Mouse (Mus musculus) forebrain, embryonic 13.5 days (tissue): ENCODE results near the gene Foxn3. TPM values are rescaled to one million over a fixed set of nuclear protein-coding genes. Genes with fewer than 3 reads are reported as not detected.

Source experiments
- ATAC-seq: fragments of 200-750 bp; cut with Nextera tagmentation; 2 replicates; pipeline ENCODE4 v1.8.0; 2017
- H3K27ac ChIP-seq: fragments of 300-500 bp; sonication (generic); 2 replicates; pipeline ENCODE4 v1.5.1; 2015; ENCODE audit warnings: inconsistent platforms, mild to moderate bottlenecking, moderate library complexity
- H3K27me3 ChIP-seq: fragments of 300-500 bp; sonication (generic); 2 replicates; pipeline ENCODE4 v1.6.1; 2015; ENCODE audit warnings: mild to moderate bottlenecking, inconsistent platforms
- H3K36me3 ChIP-seq: fragments of 300-500 bp; sonication (generic); 2 replicates; pipeline ENCODE4 v1.6.1; 2015; ENCODE audit warnings: mild to moderate bottlenecking, inconsistent platforms; ENCODE audit not compliant: poor library complexity, severe bottlenecking
- H3K4me1 ChIP-seq: fragments of 300-500 bp; sonication (generic); 2 replicates; pipeline ENCODE4 v1.6.1; 2015; ENCODE audit warnings: inconsistent platforms
- H3K4me2 ChIP-seq: fragments of 300-500 bp; sonication (generic); 2 replicates; pipeline ENCODE4 v1.6.1; 2015; ENCODE audit warnings: inconsistent platforms, mild to moderate bottlenecking, moderate library complexity
- H3K4me3 ChIP-seq: fragments of 300-500 bp; sonication (generic); 2 replicates; pipeline ENCODE4 v1.5.1; 2015; ENCODE audit warnings: mild to moderate bottlenecking, inconsistent platforms
- H3K9ac ChIP-seq: fragments of 300-500 bp; sonication (generic); 2 replicates; pipeline ENCODE4 v1.6.1; 2015; ENCODE audit warnings: mild to moderate bottlenecking, inconsistent platforms
- H3K9me3 ChIP-seq: fragments of 300-500 bp; sonication (generic); replicated peaks from 2 replicates; pipeline ENCODE4 v1.6.1; 2016; ENCODE audit warnings: inconsistent platforms
- WGBS: fragments of 180-500 bp; shearing (Covaris S2); methylation state at CpG from one replicate; pipeline ENCODE4 v1.1.7; 2015; 5-methylcytosine and 5-hydroxymethylcytosine counted together
- polyA plus RNA-seq: library from polyadenylated mRNA; unstranded; fragments of >200 nt; fragmentation: Nextera tagmentation; extraction: Ambion mirVana; gene quantifications from 2 replicates; pipeline ENCODE4 v1.2.1, GENCODE M21; 2015

The Foxn3 gene
- polyA plus RNA-seq, 1 experiment from 2014 or later = 83.5 TPM

- Histone ChIP-seq H3K9ac (no peak overlapping the region), H3K27ac (no peak overlapping the region), H3K9me3 (no peaks in the 10 kb centered on the region), H3K4me3 (no peak overlapping the region), H3K4me2 (no peak overlapping the region), H3K4me1 (peaks cover 24% of the 10 kb centered on the region), H3K27me3 (no peaks in the 10 kb centered on the region), H3K36me3 (no peaks in the 10 kb centered on the region)
- 69% methylated on average over 9 of the region's 9 CpGs for WGBS
- no peak for ATAC-seq
Measured at GRCm38 (mm10) chr12:99454394-99454793, 109.0 kb downstream of the Foxn3 start.

- H3K9me3 ChIP-seq = no peaks in the 10 kb centered on the region
- H3K4me3 ChIP-seq = no peak overlapping the region
- H3K4me2 ChIP-seq = no peak overlapping the region
- 91% methylated on average over 4 of the region's 4 CpGs for WGBS
- no peak overlapping the region for H3K9ac ChIP-seq
- no peak for ATAC-seq
- peaks cover 3% of the 10 kb centered on the region for H3K36me3 ChIP-seq
- H3K27me3 ChIP-seq = no peaks in the 10 kb centered on the region
- H3K27ac ChIP-seq = no peak overlapping the region
- H3K4me1 ChIP-seq = peaks cover 24% of the 10 kb centered on the region
Measured at GRCm38 (mm10) chr12:99453797-99454196, 109.6 kb downstream of the Foxn3 start.

GRCm38 (mm10) chr12:99450076-99450475 is 113.3 kb downstream of the Foxn3 start:
- Histone ChIP-seq H3K9me3 (no peaks in the 10 kb centered on the region), H3K27me3 (no peaks in the 10 kb centered on the region), H3K4me1 (0 out of 2 replicates have a peak, but pooled peaks cover 8% of the 10 kb centered on the region), H3K27ac (no peak overlapping the region), H3K36me3 (peaks cover 4% of the 10 kb centered on the region), H3K4me2 (no peak overlapping the region), H3K4me3 (no peak overlapping the region), H3K9ac (no peak overlapping the region)
- no peak for ATAC-seq
- WGBS = 87% methylated on average over 6 of the region's 6 CpGs

GRCm38 (mm10) chr12:99447791-99448190 is 115.6 kb downstream of the Foxn3 start:
- Histone ChIP-seq H3K27me3 (no peaks in the 10 kb centered on the region), H3K4me1 (0 out of 2 replicates have a peak, but pooled peaks cover 4% of the 10 kb centered on the region), H3K4me2 (no peak overlapping the region), H3K4me3 (no peak overlapping the region), H3K9me3 (no peaks in the 10 kb centered on the region), H3K36me3 (peaks cover 4% of the 10 kb centered on the region), H3K27ac (no peak overlapping the region), H3K9ac (no peak overlapping the region)
- ATAC-seq = no peak
- WGBS = 88% methylated on average over 5 of the region's 5 CpGs

- Histone ChIP-seq H3K4me1 (0 out of 2 replicates have a peak, but pooled peaks cover 4% of the 10 kb centered on the region), H3K4me2 (no peak overlapping the region), H3K27me3 (no peaks in the 10 kb centered on the region), H3K27ac (no peak overlapping the region), H3K9ac (no peak overlapping the region), H3K4me3 (no peak overlapping the region), H3K36me3 (peaks cover 4% of the 10 kb centered on the region), H3K9me3 (no peaks in the 10 kb centered on the region)
- WGBS = 84% methylated on average over 6 of the region's 6 CpGs
- ATAC-seq = no peak
Measured at GRCm38 (mm10) chr12:99445018-99445674, 118.2 kb downstream of the Foxn3 start.

GRCm38 (mm10) chr12:99442819-99443218 is 120.6 kb downstream of the Foxn3 start:
- Histone ChIP-seq H3K4me1 (0 out of 2 replicates have a peak, but pooled peaks cover 4% of the 10 kb centered on the region), H3K27me3 (no peaks in the 10 kb centered on the region), H3K4me2 (no peak overlapping the region), H3K4me3 (no peak overlapping the region), H3K27ac (no peak overlapping the region), H3K36me3 (no peaks in the 10 kb centered on the region), H3K9ac (no peak overlapping the region), H3K9me3 (no peaks in the 10 kb centered on the region)
- WGBS = 95% methylated on average over 3 of the region's 3 CpGs
- ATAC-seq = no peak

GRCm38 (mm10) chr12:99440953-99441352 is 122.4 kb downstream of the Foxn3 start:
- Histone ChIP-seq H3K4me1 (0 out of 2 replicates have a peak, but pooled peaks cover 2% of the 10 kb centered on the region), H3K4me2 (no peak overlapping the region), H3K9ac (no peak overlapping the region), H3K27me3 (no peaks in the 10 kb centered on the region), H3K4me3 (no peak overlapping the region), H3K27ac (no peak overlapping the region), H3K9me3 (no peaks in the 10 kb centered on the region), H3K36me3 (no peaks in the 10 kb centered on the region)
- whole genome bisulfite sequencing = 67% methylated on average over 4 of the region's 4 CpGs
- no peak for ATAC-seq

- Histone ChIP-seq H3K4me3 (no peak overlapping the region), H3K9ac (no peak overlapping the region), H3K4me2 (no peak overlapping the region), H3K9me3 (no peaks in the 10 kb centered on the region), H3K27ac (no peak overlapping the region), H3K27me3 (no peaks in the 10 kb centered on the region), H3K4me1 (no peaks in the 10 kb centered on the region), H3K36me3 (no peaks in the 10 kb centered on the region)
- WGBS = 66% methylated on average over 3 of the region's 3 CpGs
- no peak for ATAC-seq
Measured at GRCm38 (mm10) chr12:99440022-99440421, 123.4 kb downstream of the Foxn3 start.

- H3K27ac ChIP-seq = no peak overlapping the region
- H3K36me3 ChIP-seq = no peaks in the 10 kb centered on the region
- H3K4me1 ChIP-seq = no peaks in the 10 kb centered on the region
- ATAC-seq = no peak
- H3K4me2 ChIP-seq = no peak overlapping the region
- 93% methylated on average over 4 of the region's 4 CpGs for WGBS
- H3K9ac ChIP-seq = no peak overlapping the region
- H3K27me3 ChIP-seq = no peaks in the 10 kb centered on the region
- H3K4me3 ChIP-seq = no peak overlapping the region
- H3K9me3 ChIP-seq = no peaks in the 10 kb centered on the region
Measured at GRCm38 (mm10) chr12:99435189-99435588, 128.2 kb downstream of the Foxn3 start.

- Histone ChIP-seq H3K27ac (no peak overlapping the region), H3K36me3 (no peaks in the 10 kb centered on the region), H3K9me3 (no peaks in the 10 kb centered on the region), H3K4me1 (no peaks in the 10 kb centered on the region), H3K4me2 (no peak overlapping the region), H3K9ac (no peak overlapping the region), H3K27me3 (no peaks in the 10 kb centered on the region), H3K4me3 (no peak overlapping the region)
- WGBS = 90% methylated on average over 5 of the region's 5 CpGs
- ATAC-seq = no peak
Measured at GRCm38 (mm10) chr12:99433402-99433801, 130.0 kb downstream of the Foxn3 start.

- no peak for ATAC-seq
- H3K27me3 ChIP-seq = no peaks in the 10 kb centered on the region
- H3K4me1 ChIP-seq = no peaks in the 10 kb centered on the region
- no peaks in the 10 kb centered on the region for H3K9me3 ChIP-seq
- WGBS = 65% methylated on average over 6 of the region's 6 CpGs
- no peak overlapping the region for H3K4me3 ChIP-seq
- no peaks in the 10 kb centered on the region for H3K36me3 ChIP-seq
- no peak overlapping the region for H3K4me2 ChIP-seq
- H3K27ac ChIP-seq = no peak overlapping the region
- no peak overlapping the region for H3K9ac ChIP-seq
Measured at GRCm38 (mm10) chr12:99431541-99431940, 131.8 kb downstream of the Foxn3 start.

GRCm38 (mm10) chr12:99430992-99431391 is 132.4 kb downstream of the Foxn3 start:
- H3K4me2 ChIP-seq = no peak overlapping the region
- 98% methylated on average over 3 of the region's 3 CpGs for WGBS
- no peaks in the 10 kb centered on the region for H3K4me1 ChIP-seq
- H3K9me3 ChIP-seq = no peaks in the 10 kb centered on the region
- H3K27ac ChIP-seq = no peak overlapping the region
- ATAC-seq = no peak
- H3K9ac ChIP-seq = no peak overlapping the region
- H3K4me3 ChIP-seq = no peak overlapping the region
- H3K36me3 ChIP-seq = no peaks in the 10 kb centered on the region
- no peaks in the 10 kb centered on the region for H3K27me3 ChIP-seq

GRCm38 (mm10) chr12:99429101-99429500 is 134.3 kb downstream of the Foxn3 start:
- Histone ChIP-seq H3K36me3 (0 out of 2 replicates have a peak, but pooled peaks cover 2% of the 10 kb centered on the region), H3K4me2 (no peak overlapping the region), H3K9me3 (no peaks in the 10 kb centered on the region), H3K27ac (no peak overlapping the region), H3K27me3 (no peaks in the 10 kb centered on the region), H3K4me1 (no peaks in the 10 kb centered on the region), H3K4me3 (no peak overlapping the region), H3K9ac (no peak overlapping the region)
- no peak for ATAC-seq
- 91% methylated on average over 3 of the region's 3 CpGs for WGBS
